Mouse (Mus musculus) olfactory bulb, adult 2 months (tissue): ENCODE measurements around the gene Kifc3. TPM values are rescaled to one million over a fixed set of nuclear protein-coding genes. Genes with fewer than 3 reads are reported as not detected.

Experiments used
- H3K27ac ChIP-seq: fragments of 200-500 bp; 2 replicates; pipeline ENCODE4 v1.5.1; 2012; ENCODE audit warnings: low read depth, low read length; ENCODE audit not compliant: insufficient read depth
- H3K4me1 ChIP-seq: fragments of 200-500 bp; 2 replicates; pipeline ENCODE4 v1.6.1; 2012; ENCODE audit warnings: low read length; ENCODE audit not compliant: control insufficient read depth, insufficient read depth
- H3K4me3 ChIP-seq: fragments of 200-500 bp; 2 replicates; pipeline ENCODE4 v1.5.1; 2012; ENCODE audit warnings: mild to moderate bottlenecking, low read depth, low read length, moderate library complexity; ENCODE audit not compliant: insufficient read depth
- CTCF ChIP-seq: fragments of 200-500 bp; IDR thresholded peaks from 2 replicates; pipeline ENCODE4 v1.5.1; 2012; ENCODE audit warnings: low read depth, mild to moderate bottlenecking, low read length, moderate library complexity; ENCODE audit not compliant: insufficient read depth
- POLR2A ChIP-seq: fragments of 200-500 bp; IDR thresholded peaks from 2 replicates; pipeline ENCODE4 v1.6.1; 2012; ENCODE audit warnings: mild to moderate bottlenecking, low read depth, low read length, moderate library complexity; ENCODE audit not compliant: insufficient read depth
- WGBS: fragments of 180-500 bp; shearing (Covaris S2); methylation state at CpG from one replicate; pipeline ENCODE4 v1.1.7; 2018; 5-methylcytosine and 5-hydroxymethylcytosine counted together
- polyA plus RNA-seq: library from polyadenylated mRNA; stranded (reverse); fragments of >200 nt; gene quantifications from 2 replicates; pipeline ENCODE4 v1.2.4, GENCODE M21; 2012; ENCODE audit warnings: low replicate concordance; ENCODE audit not compliant: missing spikeins, insufficient read depth, insufficient read length

The Kifc3 gene
- polyA plus RNA-seq, 1 experiment, result not detected

GRCm38 (mm10) chr8:95185104-95185503 lies 17.5 kb downstream of the Kifc3 start:
- 77% methylated on average over 10 of the region's 10 CpGs for WGBS
- H3K4me1 ChIP-seq, result no peaks in the 10 kb centered on the region
- TF ChIP-seq CTCF (no peak), POLR2A (no peak)
- H3K27ac ChIP-seq, result no peak overlapping the region
- no peak overlapping the region for H3K4me3 ChIP-seq

- Histone ChIP-seq H3K4me3 (no peak overlapping the region), H3K27ac (no peak overlapping the region), H3K4me1 (no peaks in the 10 kb centered on the region)
- 71% methylated on average over 12 of the region's 12 CpGs for WGBS
- TF ChIP-seq POLR2A (no peak), CTCF (no peak)
These were observed 18.4 kb downstream of the Kifc3 start for GRCm38 (mm10) chr8:95184171-95184570.

GRCm38 (mm10) chr8:95181850-95182249 lies 20.8 kb downstream of the Kifc3 start:
- TF ChIP-seq POLR2A (no peak), CTCF (no peak)
- no peaks in the 10 kb centered on the region for H3K4me1 ChIP-seq
- no peak overlapping the region for H3K27ac ChIP-seq
- no peak overlapping the region for H3K4me3 ChIP-seq
- 86% methylated on average over 7 of the region's 7 CpGs for WGBS

GRCm38 (mm10) chr8:95178191-95178590 lies 24.4 kb downstream of the Kifc3 start:
- Histone ChIP-seq H3K4me1 (peaks cover 3% of the 10 kb centered on the region; the same call in 1 of the 2 replicates), H3K27ac (no peak overlapping the region), H3K4me3 (no peak overlapping the region)
- 92% methylated on average over 4 of the region's 4 CpGs for whole genome bisulfite sequencing
- TF ChIP-seq CTCF (no peak), POLR2A (no peak)

GRCm38 (mm10) chr8:95176985-95177384 lies 25.6 kb downstream of the Kifc3 start:
- WGBS, result 96% methylated on average over 6 of the region's 6 CpGs
- no peak overlapping the region for H3K27ac ChIP-seq
- TF ChIP-seq CTCF (no peak), POLR2A (no peak)
- H3K4me3 ChIP-seq, result no peak overlapping the region
- peaks cover 3% of the 10 kb centered on the region; the same call in 1 of the 2 replicates for H3K4me1 ChIP-seq

- 46% methylated on average over 18 of the region's 18 CpGs for WGBS
- H3K4me1 ChIP-seq, result peaks cover 3% of the 10 kb centered on the region; the same call in 1 of the 2 replicates
- no peak for TF ChIP-seq POLR2A
- no peak for TF ChIP-seq CTCF
- H3K4me3 ChIP-seq, result no peak overlapping the region
- H3K27ac ChIP-seq, result no peak overlapping the region
These were observed 26.8 kb downstream of the Kifc3 start for GRCm38 (mm10) chr8:95175808-95176207.

- 51% methylated on average over 5 of the region's 5 CpGs for WGBS
- TF ChIP-seq POLR2A (no peak), CTCF (no peak)
- Histone ChIP-seq H3K4me1 (peaks cover 3% of the 10 kb centered on the region; the same call in 1 of the 2 replicates), H3K4me3 (no peak overlapping the region), H3K27ac (no peak overlapping the region)
These were observed 27.3 kb downstream of the Kifc3 start for GRCm38 (mm10) chr8:95175306-95175705.

GRCm38 (mm10) chr8:95172433-95172832 lies 30.2 kb downstream of the Kifc3 start:
- Histone ChIP-seq H3K4me1 (peaks cover 3% of the 10 kb centered on the region; the same call in 1 of the 2 replicates), H3K27ac (no peak overlapping the region), H3K4me3 (no peak overlapping the region)
- TF ChIP-seq CTCF, result no peak
- no peak for TF ChIP-seq POLR2A
- 40% methylated on average over 5 of the region's 5 CpGs for WGBS

GRCm38 (mm10) chr8:95167726-95168125 lies 34.9 kb downstream of the Kifc3 start:
- 83% methylated on average over 5 of the region's 5 CpGs for WGBS
- no peak for TF ChIP-seq POLR2A
- no peak for TF ChIP-seq CTCF
- Histone ChIP-seq H3K27ac (no peak overlapping the region), H3K4me3 (no peak overlapping the region), H3K4me1 (0 out of 2 replicates have a peak, but pooled peaks cover 5% of the 10 kb centered on the region)

- no peak overlapping the region for H3K4me3 ChIP-seq
- no peak overlapping the region for H3K27ac ChIP-seq
- 0 out of 2 replicates have a peak, but pooled peaks cover 5% of the 10 kb centered on the region for H3K4me1 ChIP-seq
- WGBS, result 80% methylated on average over 7 of the region's 7 CpGs
- no peak for TF ChIP-seq CTCF
- no peak for TF ChIP-seq POLR2A
These were observed 36.2 kb downstream of the Kifc3 start for GRCm38 (mm10) chr8:95166400-95166799.
